Mouse (Mus musculus): ENCODE data around the gene Cetn4. TPM values are rescaled to one million over a fixed set of nuclear protein-coding genes. Genes with fewer than 3 reads are reported as not detected.

Gene Cetn4
- polyA plus RNA-seq, 1 experiment from 2014 or later = 2.5 TPM

DNA sequence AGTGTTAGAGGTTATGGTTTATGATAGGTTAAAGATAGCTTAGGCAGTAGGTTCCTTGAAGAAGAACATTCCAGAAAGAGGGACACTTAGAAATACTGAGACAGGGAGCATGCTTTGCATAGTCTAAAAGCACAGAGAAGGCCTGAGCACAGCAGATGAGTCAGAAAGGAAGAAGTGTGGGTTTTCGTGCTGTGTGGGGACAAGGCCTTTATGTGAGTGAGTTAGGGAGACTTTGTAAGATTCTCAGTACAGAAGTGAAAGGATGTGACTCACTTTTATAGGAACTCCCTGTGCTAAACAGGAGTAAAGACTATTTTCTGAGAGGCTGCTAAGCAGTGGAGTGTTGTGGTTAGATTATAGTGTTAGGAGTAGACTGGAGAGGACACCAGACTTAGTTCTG, 863 bp upstream of the Cetn4 start:
- Histone ChIP-seq H3K4me1 (ENCODE audit: control insufficient read depth, insufficient read depth, low read depth, low read length) (peaks cover 9% of the 10 kb centered on the region; the same call in 1 of the 2 replicates), H3K9ac (ENCODE audit: low read depth, low read length) (peak overlapping the region; percentile 17), H3K4me3 (ENCODE audit: low read length) (peak overlapping the region; percentile 89), H3K27me3 (replicated peaks; ENCODE audit: control insufficient read depth, insufficient read depth, low read length) (no peaks in the 10 kb centered on the region), H3K36me3 (ENCODE audit: control insufficient read depth, insufficient read depth, low read length) (no peaks in the 10 kb centered on the region), H3K9me3 (ENCODE audit: control insufficient read depth, low read length) (no peaks in the 10 kb centered on the region), H3K27ac (ENCODE audit: low read depth, low read length) (no peak overlapping the region), H3K4me2 (ENCODE audit: low read length) (peak overlapping the region; percentile 80)
- 41% methylated on average over 1 of the region's 1 CpGs for WGBS
- ATAC-seq = no peak

DNA sequence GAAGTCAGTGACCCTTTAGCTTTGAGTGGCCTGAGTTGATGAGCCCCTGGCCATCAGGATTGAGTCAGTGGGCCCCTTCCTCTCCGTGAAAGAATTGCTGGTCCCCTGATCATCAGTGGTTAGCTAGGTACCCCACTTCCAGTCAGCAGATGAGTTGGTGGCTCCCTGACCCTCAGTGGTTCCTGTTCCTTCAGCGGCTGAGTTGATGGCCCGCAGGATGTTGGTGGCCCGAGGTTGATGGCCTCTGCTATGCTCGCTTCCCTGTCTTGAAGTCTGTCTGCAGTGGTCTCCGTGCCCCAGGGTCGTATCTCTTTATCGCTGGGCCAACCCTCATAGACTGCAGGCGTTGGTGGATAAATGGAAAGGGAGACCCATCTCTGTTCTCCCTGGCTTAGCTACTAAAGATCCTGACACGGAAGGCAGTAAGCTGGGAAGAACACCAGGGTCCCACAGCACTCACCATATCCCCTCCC, 575 bp downstream of the Cetn4 start:
- Histone ChIP-seq H3K4me1 (ENCODE audit: control insufficient read depth, insufficient read depth, low read depth, low read length) (peaks cover 9% of the 10 kb centered on the region; the same call in 1 of the 2 replicates), H3K4me2 (ENCODE audit: low read length) (peak overlapping the region; percentile 80), H3K9ac (ENCODE audit: low read depth, low read length) (peak overlapping the region; percentile 92), H3K9me3 (ENCODE audit: control insufficient read depth, low read length) (no peaks in the 10 kb centered on the region), H3K27ac (ENCODE audit: low read depth, low read length) (peak overlapping the region; percentile 54), H3K27me3 (replicated peaks; ENCODE audit: control insufficient read depth, insufficient read depth, low read length) (no peaks in the 10 kb centered on the region), H3K4me3 (ENCODE audit: low read length) (peak overlapping the region; percentile 89), H3K36me3 (ENCODE audit: control insufficient read depth, insufficient read depth, low read length) (no peaks in the 10 kb centered on the region)
- WGBS = 3% methylated on average over 10 of the region's 10 CpGs
- ATAC-seq = no peak

DNA sequence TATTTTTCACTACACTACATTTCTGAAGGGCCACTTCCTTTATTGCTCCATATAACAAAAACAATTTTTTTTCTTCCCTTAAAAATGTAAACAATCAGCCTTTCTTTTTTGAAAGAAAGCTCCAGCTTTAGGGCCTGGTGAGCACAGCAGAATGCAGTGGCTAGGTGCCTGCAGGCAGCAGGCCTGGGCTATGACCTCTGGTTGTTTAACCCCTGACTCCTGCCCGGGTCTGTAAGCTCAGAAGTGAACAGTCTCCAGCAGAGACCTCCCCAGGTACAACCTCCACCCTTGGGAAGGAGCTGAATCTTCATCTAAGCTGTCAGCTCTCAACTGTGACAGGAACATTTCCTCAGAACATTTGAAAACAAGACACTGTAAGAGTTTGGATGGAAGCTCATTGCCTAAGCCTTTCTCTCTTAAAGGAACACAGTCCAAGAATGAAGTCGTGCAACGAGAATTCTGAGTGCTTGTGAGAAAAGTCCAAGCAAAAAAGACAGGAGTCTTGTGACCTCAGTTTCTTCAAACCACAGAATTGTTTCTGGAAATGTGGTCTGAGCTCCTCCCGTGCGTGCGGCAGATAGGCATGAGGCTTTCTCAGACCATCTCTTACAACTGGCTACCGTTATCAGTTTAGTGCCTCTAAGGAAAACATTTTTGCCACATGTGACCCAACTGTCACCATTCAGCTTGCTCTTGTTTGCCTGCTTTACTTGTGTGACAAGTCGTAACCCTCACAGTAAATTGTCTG, 8.9 kb downstream of the Cetn4 start:
- Histone ChIP-seq H3K36me3 (ENCODE audit: control insufficient read depth, insufficient read depth, low read length) (no peaks in the 10 kb centered on the region), H3K27me3 (replicated peaks; ENCODE audit: control insufficient read depth, insufficient read depth, low read length) (no peaks in the 10 kb centered on the region)
- ATAC-seq = no peak

DNA sequence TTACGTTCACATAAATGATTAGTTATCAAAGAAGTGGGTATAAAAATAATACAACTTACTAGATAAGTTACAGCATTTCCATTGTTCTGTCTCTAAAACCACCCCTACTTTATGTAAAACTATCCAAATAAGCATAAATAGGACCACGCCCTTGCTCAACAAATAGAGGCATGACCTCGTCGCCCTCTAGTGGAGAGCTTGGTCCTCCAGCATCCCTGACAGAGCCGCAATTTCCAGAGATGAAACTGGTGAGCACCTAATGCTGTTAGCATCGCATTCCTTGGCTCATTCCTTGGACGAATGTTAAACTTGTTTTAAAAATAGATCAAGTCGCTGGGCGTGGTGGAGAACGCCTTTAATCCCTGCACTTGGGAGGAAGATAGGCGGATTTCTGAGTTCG, 9.8 kb downstream of the Cetn4 start:
- Histone ChIP-seq H3K4me3 (ENCODE audit: low read length) (no peak overlapping the region), H3K9me3 (ENCODE audit: control insufficient read depth, low read length) (no peaks in the 10 kb centered on the region), H3K4me2 (ENCODE audit: low read length) (no peak overlapping the region), H3K9ac (ENCODE audit: low read depth, low read length) (no peak overlapping the region), H3K4me1 (ENCODE audit: control insufficient read depth, insufficient read depth, low read depth, low read length) (no peaks in the 10 kb centered on the region), H3K27me3 (replicated peaks; ENCODE audit: control insufficient read depth, insufficient read depth, low read length) (no peaks in the 10 kb centered on the region), H3K36me3 (ENCODE audit: control insufficient read depth, insufficient read depth, low read length) (no peaks in the 10 kb centered on the region), H3K27ac (ENCODE audit: low read depth, low read length) (no peak overlapping the region)
- 44% methylated on average over 12 of the region's 12 CpGs for WGBS
- ATAC-seq = no peak

More for the DNA sequence above, 8.9 kb downstream of the Cetn4 start:
- 73% methylated on average over 8 of the region's 8 CpGs for WGBS
- no peak overlapping the region for H3K4me2 ChIP-seq (ENCODE audit: low read length)
- no peak overlapping the region for H3K4me3 ChIP-seq (ENCODE audit: low read length)
- no peak overlapping the region for H3K27ac ChIP-seq (ENCODE audit: low read depth, low read length)
- no peak overlapping the region for H3K9ac ChIP-seq (ENCODE audit: low read depth, low read length)
- no peaks in the 10 kb centered on the region for H3K9me3 ChIP-seq (ENCODE audit: control insufficient read depth, low read length)
- no peaks in the 10 kb centered on the region for H3K4me1 ChIP-seq (ENCODE audit: control insufficient read depth, insufficient read depth, low read depth, low read length)

DNA sequence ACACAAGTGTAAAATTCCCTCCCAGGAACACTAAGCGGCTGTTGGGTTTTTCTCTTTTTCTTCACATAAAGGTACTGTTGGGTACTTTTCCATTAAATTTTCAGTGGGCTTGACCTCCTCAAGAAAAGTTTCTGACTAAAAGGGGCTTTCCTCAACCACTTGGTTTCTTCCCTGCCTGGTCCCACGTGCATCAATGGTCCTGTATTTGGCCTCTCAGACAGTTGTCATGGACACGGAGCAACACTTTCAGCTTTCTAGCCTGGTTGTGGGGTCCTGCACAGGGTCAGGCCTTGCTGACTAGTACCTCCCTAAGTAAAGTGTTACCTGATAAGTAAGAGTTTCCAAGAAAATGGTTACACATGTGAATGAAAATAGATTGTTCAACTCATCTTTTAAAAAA, 13.0 kb downstream of the Cetn4 start:
- Histone ChIP-seq H3K9ac (ENCODE audit: low read depth, low read length) (no peak overlapping the region), H3K4me1 (ENCODE audit: control insufficient read depth, insufficient read depth, low read depth, low read length) (no peaks in the 10 kb centered on the region), H3K4me3 (ENCODE audit: low read length) (no peak overlapping the region), H3K27ac (ENCODE audit: low read depth, low read length) (no peak overlapping the region), H3K9me3 (ENCODE audit: control insufficient read depth, low read length) (no peaks in the 10 kb centered on the region), H3K4me2 (ENCODE audit: low read length) (no peak overlapping the region), H3K36me3 (ENCODE audit: control insufficient read depth, insufficient read depth, low read length) (no peaks in the 10 kb centered on the region), H3K27me3 (replicated peaks; ENCODE audit: control insufficient read depth, insufficient read depth, low read length) (no peaks in the 10 kb centered on the region)
- WGBS = 73% methylated on average over 3 of the region's 3 CpGs
- ATAC-seq = no peak

DNA sequence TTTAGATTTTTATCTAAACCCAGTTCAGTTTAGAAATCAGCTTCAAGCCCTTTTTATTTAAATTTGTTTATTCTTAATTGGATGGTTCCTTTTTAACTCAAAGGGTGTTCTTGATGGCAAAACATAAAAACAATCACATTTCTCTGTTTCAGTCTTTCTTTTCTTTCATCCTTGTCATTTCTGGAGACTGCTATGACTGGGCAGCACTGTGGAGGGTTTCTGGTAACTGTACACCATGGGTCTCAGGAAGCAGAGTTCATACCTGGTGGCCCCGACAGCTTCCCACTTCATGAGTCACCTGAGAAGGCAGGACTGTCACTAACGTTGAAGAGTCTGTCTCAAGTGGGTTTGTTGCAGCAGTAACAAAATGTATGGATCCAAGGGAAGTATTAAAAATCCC, 19.9 kb downstream of the Cetn4 start:
- H3K9ac ChIP-seq (ENCODE audit: low read depth, low read length) = no peak overlapping the region
- H3K9me3 ChIP-seq (ENCODE audit: control insufficient read depth, low read length) = no peaks in the 10 kb centered on the region
- WGBS = 77% methylated on average over 2 of the region's 2 CpGs
- H3K4me2 ChIP-seq (ENCODE audit: low read length) = no peak overlapping the region
- H3K4me3 ChIP-seq (ENCODE audit: low read length) = no peak overlapping the region
- no peak overlapping the region for H3K27ac ChIP-seq (ENCODE audit: low read depth, low read length)
- no peak for ATAC-seq
- no peaks in the 10 kb centered on the region for H3K36me3 ChIP-seq (ENCODE audit: control insufficient read depth, insufficient read depth, low read length)
- no peaks in the 10 kb centered on the region for H3K4me1 ChIP-seq (ENCODE audit: control insufficient read depth, insufficient read depth, low read depth, low read length)
- no peaks in the 10 kb centered on the region for H3K27me3 ChIP-seq (replicated peaks; ENCODE audit: control insufficient read depth, insufficient read depth, low read length)

DNA sequence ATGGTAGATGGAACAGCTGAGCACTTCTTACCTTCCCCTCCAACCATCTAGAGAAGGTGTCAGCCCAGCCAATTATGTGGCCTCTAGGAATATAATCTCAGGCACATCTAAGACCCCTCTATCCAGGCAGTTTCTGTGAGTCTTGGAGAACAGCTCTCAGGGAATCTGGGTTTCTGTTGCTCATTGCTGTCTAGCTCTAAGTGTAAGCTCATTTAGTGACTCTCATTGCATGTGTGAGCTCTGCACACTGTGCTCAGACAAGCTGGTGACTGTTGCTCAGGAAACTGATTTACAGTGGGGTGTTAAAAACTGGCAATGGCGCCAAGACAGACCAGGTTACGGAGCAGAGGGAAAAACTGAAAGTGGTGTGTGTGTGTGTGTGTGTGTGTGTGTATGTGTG, 20.6 kb downstream of the Cetn4 start:
- Histone ChIP-seq H3K4me2 (ENCODE audit: low read length) (no peak overlapping the region), H3K9me3 (ENCODE audit: control insufficient read depth, low read length) (no peaks in the 10 kb centered on the region), H3K9ac (ENCODE audit: low read depth, low read length) (no peak overlapping the region), H3K27ac (ENCODE audit: low read depth, low read length) (no peak overlapping the region), H3K4me3 (ENCODE audit: low read length) (no peak overlapping the region), H3K36me3 (ENCODE audit: control insufficient read depth, insufficient read depth, low read length) (no peaks in the 10 kb centered on the region), H3K27me3 (replicated peaks; ENCODE audit: control insufficient read depth, insufficient read depth, low read length) (no peaks in the 10 kb centered on the region), H3K4me1 (ENCODE audit: control insufficient read depth, insufficient read depth, low read depth, low read length) (no peaks in the 10 kb centered on the region)
- no peak for ATAC-seq
- WGBS = 87% methylated on average over 2 of the region's 2 CpGs

DNA sequence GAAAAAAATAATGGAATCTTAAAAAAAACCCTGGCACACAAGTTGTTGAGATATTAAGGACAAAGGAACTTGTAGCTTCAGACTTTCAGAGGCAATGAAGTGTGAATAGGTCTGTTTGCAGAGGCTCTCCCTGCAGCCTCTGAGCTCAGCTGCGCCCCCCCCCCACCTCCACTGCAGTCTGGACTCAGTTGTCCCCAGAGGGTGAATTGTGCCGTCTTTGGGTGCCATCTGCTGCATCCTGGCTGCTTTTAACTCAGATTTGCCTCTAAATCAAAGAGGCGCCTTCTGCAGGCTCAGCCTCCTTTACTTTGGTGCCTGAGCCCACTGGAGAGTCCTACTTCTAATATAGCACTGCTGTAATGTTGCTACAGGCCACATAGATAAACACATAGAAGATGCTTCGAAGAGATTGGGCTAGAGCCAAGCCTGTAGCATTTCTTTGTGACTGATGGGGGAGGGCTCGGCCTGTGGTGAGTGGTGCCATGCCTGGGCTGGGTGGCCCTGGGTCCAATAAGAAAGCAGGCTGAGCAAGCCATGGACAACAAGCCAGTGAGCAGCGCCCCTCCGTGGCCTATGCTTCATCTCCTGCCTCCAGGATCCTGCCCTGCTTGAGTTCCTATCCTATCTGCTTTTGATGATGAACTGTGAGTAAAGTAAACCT, 21.5 kb downstream of the Cetn4 start:
- H3K4me1 ChIP-seq (ENCODE audit: control insufficient read depth, insufficient read depth, low read depth, low read length) = no peaks in the 10 kb centered on the region
- WGBS = 52% methylated on average over 7 of the region's 7 CpGs
- no peak overlapping the region for H3K4me2 ChIP-seq (ENCODE audit: low read length)
- H3K9ac ChIP-seq (ENCODE audit: low read depth, low read length) = no peak overlapping the region
- no peak for ATAC-seq
- no peak overlapping the region for H3K27ac ChIP-seq (ENCODE audit: low read depth, low read length)
- H3K27me3 ChIP-seq (replicated peaks; ENCODE audit: control insufficient read depth, insufficient read depth, low read length) = no peaks in the 10 kb centered on the region
- no peak overlapping the region for H3K4me3 ChIP-seq (ENCODE audit: low read length)
- no peaks in the 10 kb centered on the region for H3K9me3 ChIP-seq (ENCODE audit: control insufficient read depth, low read length)
- no peaks in the 10 kb centered on the region for H3K36me3 ChIP-seq (ENCODE audit: control insufficient read depth, insufficient read depth, low read length)

DNA sequence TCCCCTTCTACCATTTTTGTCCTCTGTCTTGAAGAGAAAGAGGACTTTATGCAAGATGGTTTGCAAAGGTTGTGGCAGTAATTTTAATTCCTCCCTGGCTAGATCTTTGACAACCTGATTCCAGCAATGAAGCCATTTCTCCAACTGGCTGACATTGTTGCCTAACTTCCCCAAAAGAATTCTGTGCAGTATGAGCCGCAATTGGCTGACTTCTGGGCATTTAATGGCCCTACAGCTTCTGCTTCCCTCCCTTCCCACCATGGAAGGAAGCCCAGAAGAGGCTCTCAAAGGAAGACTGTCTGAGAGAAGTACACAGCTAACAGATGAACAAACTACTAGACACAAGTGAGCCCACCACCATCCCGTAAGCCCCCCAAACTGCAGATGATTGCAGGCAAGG, 23.3 kb downstream of the Cetn4 start:
- H3K9me3 ChIP-seq (ENCODE audit: control insufficient read depth, low read length) = no peaks in the 10 kb centered on the region

More for the DNA sequence above, 23.3 kb downstream of the Cetn4 start:
- no peak overlapping the region for H3K27ac ChIP-seq (ENCODE audit: low read depth, low read length)
- H3K4me2 ChIP-seq (ENCODE audit: low read length) = no peak overlapping the region
- WGBS = 98% methylated on average over 2 of the region's 2 CpGs
- H3K36me3 ChIP-seq (ENCODE audit: control insufficient read depth, insufficient read depth, low read length) = no peaks in the 10 kb centered on the region
- H3K4me3 ChIP-seq (ENCODE audit: low read length) = no peak overlapping the region
- no peaks in the 10 kb centered on the region for H3K27me3 ChIP-seq (replicated peaks; ENCODE audit: control insufficient read depth, insufficient read depth, low read length)
- no peak for ATAC-seq
- no peaks in the 10 kb centered on the region for H3K4me1 ChIP-seq (ENCODE audit: control insufficient read depth, insufficient read depth, low read depth, low read length)
- H3K9ac ChIP-seq (ENCODE audit: low read depth, low read length) = no peak overlapping the region

Measured in hindbrain, embryonic 16.5 days (tissue).